Mouse (Mus musculus) A20 (cell line): ENCODE data around the gene Tmem30c.

Source experiments
- DNase-seq: peaks from one replicate; pipeline ENCODE4 v3.0.0-alpha.2; 2011; ENCODE audit warnings: low read depth, low spot score

Gene Tmem30c

DNA sequence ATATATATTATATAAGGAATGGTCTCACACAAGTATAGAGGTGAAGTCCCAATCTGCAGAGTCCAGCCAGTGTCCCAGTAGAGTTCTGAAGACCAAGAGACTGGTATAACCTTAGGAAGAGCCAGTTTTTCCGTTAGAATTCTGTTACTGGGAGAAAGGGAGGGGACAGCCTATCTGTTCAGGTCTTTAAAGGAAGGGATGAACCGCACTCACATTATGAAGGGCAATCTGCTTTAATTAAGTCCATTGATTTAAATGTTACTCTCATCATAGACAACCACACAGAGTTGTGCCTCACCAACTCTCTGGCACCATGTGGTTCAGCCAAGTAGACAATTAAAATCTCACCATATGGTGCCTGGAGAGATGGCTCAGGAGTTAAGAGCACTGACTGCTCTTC, at the start of gene Tmem30c:
Gene Tmem30c, minus strand, starts transcription at position 101 of the 400 bp plus-strand sequence.
- DNase-seq = no peak

DNA sequence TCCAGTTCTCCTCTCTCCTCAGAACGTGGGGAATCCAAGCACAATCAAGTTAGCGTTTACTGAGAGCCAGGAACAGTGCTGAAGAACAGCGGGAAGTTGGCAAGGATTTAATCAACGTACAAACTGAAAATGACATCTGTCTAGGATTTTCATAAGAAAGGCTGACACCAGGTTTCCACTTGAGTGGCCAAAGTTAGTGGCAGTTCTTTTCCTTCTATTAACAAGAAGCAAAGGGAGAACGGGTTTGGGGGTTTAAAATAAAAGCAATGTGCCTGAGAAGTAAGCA, 47.9 kb upstream of the Tmem30c start:
- no peak for DNase-seq

DNA sequence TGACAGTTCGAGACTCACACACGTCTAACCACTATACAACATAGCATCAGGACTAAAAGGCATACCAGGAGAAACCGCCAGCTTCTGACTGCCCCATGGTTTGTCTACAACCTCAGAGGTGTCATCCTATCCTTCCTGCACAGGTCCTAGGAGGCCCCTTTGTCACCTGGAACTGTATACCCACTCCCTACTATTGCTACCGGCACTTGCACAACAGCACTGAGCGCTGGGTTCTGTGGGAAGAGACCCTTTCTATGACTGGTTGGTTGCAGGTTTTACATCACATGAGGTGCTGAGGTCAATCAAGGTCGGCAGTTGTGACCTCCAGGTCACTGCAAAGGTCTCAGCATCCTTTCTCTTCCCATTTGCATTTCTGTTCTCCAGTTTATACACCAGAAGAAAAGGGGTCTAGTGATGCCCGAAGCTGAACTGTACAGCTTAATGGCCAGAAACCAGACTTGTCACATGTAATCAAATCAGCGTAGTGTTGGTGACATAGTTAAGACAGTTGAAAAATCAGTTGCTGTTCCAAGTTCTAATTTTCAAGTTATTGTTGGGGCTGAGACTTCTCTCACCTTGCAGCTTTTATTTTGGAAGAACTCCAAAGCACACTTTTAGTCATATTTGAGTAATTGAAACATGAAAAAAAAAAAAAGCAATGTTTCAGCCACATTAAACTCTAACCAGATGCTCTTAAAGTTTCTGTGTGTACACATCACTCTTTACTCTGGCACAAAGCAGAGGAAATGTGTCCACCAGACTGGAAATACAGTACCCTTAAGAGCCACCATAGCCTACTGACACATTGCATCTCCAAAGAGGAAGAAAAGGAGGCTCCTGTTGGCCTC, 47.3 kb upstream of the Tmem30c start:
- DNase-seq = no peak

DNA sequence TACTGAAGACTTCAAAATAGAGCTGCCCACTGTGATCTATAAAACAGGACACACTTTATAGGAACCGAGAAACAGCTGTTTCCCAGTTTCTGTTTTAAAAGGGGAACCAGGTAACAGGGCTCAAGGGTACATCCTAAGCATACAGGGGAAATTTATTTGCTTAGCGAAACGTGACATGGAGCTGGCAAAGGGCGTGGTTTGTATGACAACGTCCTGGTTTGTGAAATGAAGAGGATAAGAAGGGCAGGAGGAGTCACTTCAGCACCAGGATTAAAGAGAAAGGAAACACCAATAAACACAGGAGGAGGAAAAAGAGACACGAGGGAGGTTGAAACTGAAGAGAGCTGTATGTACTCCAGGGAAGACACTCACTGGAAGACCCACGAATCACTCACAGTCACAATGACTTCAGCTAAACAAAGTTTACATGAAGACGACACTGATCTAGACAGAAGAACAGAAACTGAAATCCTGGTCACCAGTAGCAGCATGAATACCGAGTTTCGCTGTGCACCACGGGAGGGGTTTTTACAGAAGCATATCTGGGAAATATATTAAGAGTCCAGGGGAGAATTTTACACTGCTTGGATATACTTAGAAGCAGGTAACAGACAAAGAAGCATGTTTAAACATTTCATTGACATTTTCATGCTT, 44.2 kb upstream of the Tmem30c start:
- peak; percentile 89 for DNase-seq

DNA sequence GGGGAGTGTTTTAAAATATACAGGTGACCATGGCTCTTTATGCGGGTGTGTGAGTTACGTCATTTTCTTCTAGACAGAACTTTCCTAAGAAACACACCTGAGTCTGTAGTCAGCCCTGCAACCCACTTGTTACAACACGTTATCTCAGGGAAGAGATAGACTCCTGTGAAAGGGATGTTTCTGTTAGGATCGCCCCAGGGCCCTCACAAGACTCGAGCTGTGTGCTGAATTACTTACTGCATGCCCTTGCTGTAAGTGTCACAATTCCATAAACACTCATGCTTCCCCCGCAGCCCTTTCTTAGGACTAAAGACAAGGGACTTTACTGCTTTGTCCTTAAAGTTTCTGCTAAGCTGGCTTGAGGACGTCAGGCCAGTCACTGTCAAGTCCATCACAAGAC, 39.6 kb upstream of the Tmem30c start:
- DNase-seq = no peak

DNA sequence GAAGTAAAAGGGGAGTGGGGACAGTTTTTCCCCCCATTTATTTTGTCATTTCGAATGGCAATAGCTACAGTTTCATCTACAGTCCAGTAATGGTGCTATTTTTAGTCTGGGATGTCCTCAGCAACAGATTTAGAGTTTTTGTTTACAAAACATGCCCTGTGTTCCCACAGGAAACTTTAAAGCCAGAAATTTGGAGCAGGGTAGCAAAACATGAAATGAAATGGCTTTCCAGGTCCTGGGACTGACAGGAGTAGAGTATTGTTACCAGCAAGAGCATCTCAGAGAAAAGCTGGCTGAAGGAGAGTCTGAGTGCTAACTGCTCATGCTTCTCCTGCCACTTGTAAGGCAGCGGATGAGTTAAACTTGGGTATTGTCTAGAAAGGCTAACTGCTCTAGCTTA, 37.4 kb upstream of the Tmem30c start:
- DNase-seq = no peak

DNA sequence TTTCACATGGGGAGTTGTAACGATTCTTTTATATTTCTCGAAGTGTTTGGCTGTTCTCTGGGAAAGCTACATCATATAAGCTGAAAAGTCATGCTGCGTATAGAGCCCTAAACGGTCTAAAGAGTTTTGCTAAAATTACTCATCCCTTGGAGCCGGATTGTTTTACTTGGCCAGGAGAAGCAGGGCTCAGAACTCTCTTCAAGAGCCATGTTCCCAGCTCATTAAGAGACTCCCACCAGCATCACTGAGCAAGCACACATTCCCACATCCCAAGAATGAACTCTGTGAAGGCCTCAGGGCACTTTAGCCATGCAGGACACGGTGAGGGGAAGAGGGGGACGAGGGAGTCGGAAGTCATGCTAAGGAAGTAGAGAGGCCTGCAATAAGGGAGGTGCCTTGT, 36.4 kb upstream of the Tmem30c start:
- no peak for DNase-seq

DNA sequence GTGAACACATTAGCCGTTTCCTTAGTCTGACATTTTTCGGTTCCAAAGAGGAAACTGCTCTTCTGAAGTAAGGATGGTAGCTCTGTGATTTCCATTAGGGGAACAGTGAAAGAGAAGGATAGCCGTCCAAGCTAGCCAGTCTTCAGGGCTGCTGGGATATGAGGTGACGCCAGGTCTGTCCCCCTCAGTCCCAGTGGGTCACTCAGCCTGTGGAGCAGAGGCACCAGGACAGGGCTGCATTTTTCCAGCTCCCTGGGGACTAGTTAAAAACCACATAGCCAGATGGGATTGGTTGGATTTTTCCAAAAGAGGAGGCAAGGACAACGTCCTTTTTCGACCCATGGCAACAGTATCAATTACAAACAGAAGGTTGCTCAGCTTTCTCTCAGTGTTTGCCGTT, 34.3 kb upstream of the Tmem30c start:
- no peak for DNase-seq

DNA sequence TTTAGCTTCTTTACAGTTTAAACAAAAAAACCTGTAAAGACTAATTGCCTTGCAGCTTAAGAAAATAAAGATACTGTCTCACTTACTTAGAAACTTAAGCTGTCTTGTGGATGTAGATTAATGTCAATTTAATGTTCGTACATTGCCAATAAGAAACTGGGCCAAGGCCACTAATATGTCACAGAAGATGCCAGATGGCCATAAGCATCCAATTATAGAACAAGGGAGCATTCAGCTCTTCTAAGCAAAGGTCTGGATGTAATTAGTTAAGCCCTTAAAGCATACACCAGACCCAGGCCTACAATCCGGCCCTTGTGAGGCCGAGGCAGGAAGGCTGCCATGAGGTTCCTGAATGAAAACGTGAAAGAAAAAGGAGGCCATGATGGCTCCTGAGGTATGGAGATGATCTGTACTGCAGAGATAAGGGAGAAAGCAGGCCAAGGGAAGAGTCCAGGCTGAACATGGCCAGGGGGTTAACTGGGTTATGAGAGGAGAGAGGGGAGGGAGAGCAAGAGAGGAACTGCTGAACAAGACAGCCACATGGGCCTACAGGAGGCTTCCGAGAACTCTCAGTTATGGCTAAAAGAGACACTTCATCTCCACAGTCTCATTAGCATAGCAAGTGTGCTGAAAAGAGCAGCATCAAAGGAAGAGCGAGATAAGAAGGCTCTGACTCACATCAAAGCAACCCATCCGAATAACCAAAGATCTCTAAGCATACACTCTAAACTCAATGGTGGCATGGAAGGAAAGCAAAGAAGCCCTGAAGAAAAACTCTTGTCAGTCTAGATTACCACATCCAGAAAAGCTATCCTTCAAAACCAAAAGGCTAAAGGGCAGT, 26.8 kb upstream of the Tmem30c start:
- no peak for DNase-seq

DNA sequence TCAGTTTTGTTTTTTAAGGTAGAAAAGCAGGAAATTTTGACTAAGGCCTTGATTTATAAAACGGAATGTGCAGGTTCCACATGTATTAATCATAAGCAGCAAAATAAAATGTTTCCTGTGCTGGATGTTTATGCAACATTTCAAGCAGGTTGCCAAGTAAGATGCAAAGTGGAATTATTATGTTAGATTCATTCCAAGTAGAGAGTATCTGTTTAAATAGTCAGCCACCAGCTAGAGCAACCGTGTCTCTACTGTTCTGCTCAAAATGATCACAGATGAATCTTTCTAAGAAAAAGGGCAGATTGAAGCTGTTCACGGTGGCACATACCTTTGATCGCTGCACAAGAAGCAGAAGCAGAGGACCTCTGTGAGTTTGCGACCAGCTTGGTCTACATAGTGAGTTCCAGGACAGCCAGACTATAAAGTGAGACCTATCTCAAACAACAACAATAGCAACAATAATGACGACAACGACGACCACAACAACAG, 26.0 kb upstream of the Tmem30c start:
- no peak for DNase-seq

DNA sequence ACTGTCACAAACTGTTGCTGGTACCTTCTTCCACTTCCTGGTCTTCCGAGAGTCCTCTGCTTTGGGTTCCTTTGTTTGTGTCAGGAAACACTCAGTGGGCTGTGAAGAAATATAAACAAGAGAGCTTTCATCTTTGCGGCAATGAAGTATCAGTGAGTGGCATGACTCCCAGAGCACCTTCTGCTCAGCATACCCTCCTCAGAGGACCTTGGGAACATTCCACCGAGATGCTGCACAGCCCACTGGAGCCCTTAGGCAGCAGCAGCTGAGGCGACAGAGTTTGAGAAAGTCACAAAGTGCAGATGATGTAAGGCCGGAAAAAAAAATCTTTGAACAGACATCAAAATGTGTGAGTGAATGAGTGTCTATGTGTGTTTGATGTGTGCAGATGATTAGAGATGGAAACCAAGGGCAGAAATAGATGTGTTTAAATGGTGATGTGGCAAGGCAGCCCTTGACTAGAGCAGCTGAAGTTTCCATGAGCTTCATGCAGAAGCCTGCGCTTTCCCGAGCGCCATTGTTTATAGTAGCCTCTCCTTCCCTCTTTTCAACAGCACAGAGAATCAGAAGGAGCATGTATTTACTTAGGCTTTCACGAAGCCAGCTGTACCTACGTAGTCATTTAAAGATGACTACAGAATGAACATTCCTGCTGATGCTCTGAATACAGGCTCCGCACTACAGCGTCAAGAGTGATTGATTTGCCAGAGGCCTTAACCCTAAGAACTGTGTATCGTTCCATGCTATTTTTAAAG, 25.4 kb upstream of the Tmem30c start:
- DNase-seq = no peak

DNA sequence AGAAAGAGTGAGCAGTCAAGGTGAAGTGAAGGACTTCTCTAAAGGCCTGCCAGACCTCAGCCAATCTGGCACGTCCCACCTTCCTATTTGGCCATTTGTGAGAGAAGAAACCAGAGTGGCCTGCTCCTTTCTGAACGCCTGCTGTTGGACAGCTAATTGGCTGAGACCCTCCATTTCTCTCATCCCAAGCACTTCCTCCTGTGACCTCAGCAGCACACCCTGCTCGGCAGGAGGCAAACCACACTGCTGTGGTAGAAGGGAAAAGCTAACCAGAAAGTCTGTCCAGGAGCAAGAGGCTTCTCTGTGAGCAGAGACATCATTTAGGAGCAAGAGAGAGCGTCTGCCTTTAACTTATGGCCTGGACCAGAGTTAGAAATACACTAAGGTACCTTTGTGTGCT, 24.5 kb upstream of the Tmem30c start:
- no peak for DNase-seq

DNA sequence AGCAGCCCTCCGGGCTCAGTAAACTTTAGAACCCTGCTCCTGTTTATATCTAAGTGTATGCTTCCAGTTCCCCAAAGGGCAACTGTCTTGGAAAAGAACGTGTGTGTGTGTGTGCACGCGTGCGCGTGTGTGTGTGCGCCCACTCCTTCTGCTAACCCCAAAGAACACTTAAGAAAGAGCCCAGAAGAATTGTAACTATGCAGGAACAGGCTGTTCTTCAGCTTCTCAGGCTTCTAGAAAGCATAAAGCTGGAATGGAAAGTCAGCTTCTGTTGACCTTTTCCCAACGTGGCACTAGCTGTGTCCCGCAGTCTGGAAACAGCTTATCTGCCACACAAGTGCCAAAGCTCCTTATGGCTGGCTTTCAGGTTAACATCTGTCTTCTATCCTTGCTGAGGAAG, 22.4 kb upstream of the Tmem30c start:
- DNase-seq = no peak

DNA sequence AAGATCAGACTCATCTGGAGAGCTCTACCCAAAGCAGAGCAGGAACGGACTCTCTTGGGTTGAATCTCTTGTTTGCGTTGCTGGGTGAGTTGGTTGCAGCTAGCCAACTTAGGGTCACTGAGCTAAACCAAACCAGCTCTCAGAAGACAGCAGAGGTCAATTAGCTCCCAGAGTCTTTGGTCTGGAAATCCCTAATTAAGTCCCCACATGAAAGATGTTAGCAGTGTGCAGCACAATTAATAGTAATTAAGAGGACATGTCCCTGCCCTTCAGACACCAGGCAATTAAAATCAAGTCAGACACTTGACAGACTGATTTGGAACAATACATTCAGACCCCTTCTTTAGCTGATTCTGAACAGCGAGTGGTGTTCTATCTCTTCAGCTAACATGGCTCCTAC, 21.6 kb upstream of the Tmem30c start:
- no peak for DNase-seq

DNA sequence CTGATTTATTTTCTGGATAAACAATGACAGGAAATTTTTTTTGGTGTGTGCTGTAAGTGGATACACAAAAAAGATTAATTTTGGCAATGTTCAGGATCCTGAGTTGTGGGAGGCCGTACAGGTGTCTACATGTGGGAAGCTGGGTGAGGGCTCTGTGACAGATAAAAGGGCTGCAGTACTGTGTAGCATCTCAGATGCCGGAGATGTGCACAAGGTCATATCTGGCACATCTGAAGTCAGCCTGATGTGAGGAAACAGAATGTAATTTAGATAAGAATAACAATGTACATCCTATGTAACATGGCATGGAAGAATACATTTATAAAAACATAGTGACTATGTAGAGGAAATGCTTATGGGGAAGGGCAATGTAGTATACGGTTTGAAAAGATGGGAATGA, 20.8 kb upstream of the Tmem30c start:
- DNase-seq = no peak

DNA sequence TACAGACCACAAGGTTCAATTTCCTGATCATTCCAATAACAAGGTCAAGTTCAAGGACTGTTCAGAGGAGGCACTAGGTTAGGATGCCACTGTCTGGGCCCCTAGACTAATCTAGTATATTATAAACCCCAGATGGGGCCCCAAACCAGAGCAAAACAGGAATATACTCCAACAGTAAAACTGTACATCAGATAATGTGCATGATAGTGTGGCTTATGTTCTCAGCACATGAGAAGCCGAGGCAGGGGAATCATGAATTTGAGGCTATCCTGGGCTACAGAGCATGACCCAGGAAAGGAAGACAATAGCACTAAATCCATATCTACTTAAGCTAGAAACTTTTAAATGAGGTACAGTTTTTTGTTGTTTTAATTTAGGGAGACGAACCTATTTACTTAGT, 19.5 kb upstream of the Tmem30c start:
- no peak for DNase-seq

DNA sequence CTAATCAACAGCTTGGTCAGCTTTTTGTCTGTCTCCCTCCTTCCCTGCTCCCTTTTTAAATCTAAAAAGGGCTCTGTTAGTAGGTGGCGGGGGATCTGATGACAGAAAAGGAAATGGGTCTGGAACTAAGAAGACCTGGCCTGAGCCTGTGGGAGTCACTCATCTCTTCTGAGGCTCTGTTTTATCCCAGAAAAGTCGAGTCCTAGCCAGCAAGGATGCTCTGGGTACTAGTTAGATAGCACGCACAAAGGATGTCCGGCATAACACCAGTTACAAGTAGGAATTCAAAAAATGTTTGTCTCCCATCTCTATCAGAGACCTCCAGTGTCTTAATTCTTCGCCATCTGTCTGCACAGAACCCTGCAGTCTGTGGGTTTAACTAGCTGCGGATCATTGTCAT, 12.8 kb upstream of the Tmem30c start:
- DNase-seq = no peak

DNA sequence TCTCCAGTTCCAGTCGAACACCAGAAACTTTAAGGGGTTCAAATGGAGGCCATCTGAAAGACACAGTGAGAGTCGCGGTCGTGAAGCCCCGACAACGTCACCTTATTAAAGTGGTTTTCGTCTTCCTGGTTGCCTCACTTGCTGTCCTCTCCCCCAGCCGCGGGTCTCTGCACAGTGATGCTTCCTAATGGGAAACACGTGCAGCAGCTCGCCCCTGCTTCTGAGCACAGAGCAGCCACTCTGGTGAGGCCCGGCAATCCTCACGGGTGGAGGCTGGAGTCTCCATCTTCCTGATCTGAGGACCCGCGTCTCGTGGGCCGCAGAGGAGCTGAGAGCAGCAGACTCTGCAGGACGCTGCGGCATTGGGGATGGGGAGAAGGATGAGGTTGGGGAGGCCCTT, 11.1 kb upstream of the Tmem30c start:
- DNase-seq = no peak

DNA sequence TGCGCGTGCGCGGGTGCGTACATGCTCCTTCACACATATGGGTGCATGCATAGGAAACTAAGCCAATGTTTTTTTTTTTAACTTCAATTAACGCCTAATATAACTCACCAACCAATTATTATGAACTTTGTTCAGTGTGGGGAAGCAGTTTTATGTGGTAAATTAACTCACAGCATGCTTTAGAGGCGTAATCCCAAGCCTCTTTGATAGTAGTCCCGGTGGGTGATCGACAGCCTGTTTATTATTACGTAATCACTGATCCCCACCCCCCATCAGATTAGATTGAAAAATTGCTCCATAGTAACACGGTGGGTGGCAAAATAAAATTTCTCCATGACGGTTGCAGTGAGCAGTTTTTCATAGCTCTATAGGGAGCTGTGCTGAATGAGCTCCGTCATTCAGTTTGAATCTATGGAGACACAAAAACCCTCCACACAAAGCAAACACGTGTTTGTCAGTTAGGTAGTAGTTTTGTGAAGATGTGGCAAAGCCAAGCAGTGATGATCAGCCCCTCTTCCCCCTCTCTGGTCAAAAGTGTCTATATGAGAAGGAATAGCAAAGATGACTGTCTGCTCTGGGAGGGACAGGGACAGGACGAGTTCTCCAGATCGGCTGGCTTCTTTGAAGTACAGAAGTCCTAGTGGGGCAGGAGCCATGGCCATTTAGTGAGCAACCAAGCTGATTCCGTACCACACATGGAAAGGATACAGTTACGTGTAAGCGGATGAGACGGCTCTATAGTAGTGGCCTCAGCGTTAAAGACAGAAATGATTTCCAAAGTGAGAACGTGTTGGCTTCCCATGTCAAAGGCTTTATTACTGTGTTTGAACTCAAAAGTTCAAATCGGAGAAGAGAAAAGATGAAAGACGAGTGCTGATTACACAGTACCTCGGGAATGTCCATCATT, 10.4 kb upstream of the Tmem30c start:
- no peak for DNase-seq

DNA sequence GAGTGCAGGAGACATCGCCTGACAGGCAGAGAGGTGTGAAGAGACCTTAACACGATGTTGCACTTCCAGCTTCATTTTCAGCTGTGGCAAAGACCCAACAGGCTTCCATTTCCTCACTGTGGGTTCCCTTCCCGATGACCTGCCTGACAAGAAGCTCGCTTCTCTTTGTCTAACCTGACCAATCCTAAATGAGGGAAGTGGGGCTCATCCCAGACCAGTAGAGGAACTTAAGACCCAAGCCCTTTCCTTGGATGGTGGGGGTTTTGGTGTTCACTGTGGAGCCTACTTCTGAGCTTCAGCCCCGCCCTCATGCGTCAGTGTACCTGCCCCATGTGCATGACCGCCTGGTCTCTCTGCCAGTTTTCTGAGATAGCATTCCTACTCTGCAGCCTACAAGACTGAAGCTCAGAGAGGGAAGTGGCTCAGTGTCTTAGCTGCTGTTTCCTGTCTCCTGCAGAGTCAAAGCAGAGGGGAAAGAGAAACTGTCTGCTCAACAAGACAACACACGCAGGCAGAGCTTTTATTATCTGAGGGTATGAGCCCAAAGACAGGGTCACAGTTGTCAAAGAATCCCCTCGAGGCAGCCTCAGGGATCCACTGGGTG, 8.9 kb upstream of the Tmem30c start:
- DNase-seq = no peak
